Mouse (Mus musculus): ENCODE measurements at regions not wholly inside any gene's neighbourhood (a gene's known extent, or its start where the extent isn't known, plus 50 kb on each side); places are given as distances from the start of the nearest gene placed in this dataset.

- Histone ChIP-seq H3K36me3 (ENCODE audit: control insufficient read depth, insufficient read depth) (no peaks in the 10 kb centered on the region), H3K4me3 (ENCODE audit: low read depth, low read length) (no peak overlapping the region), H3K4me1 (ENCODE audit: control insufficient read depth, low read depth, low read length) (no peaks in the 10 kb centered on the region), H3K27ac (ENCODE audit: low read length) (no peak overlapping the region), H3K27me3 (ENCODE audit: control insufficient read depth, insufficient read depth, low read depth, low read length) (no peaks in the 10 kb centered on the region), H3K4me2 (ENCODE audit: low read depth, low read length) (no peak overlapping the region), H3K9ac (ENCODE audit: low read depth, low read length) (no peak overlapping the region), H3K9me3 (replicated peaks; ENCODE audit: control insufficient read depth, low read length) (no peaks in the 10 kb centered on the region)
- ATAC-seq (ENCODE audit: low read depth), result no peak
- WGBS (ENCODE audit: insufficient replicate concordance), result 79% methylated on average over 7 of the region's 7 CpGs
These were observed 329.4 kb downstream of the Gm11361 start for GRCm38 (mm10) chr13:28586693-28587092.

DNA sequence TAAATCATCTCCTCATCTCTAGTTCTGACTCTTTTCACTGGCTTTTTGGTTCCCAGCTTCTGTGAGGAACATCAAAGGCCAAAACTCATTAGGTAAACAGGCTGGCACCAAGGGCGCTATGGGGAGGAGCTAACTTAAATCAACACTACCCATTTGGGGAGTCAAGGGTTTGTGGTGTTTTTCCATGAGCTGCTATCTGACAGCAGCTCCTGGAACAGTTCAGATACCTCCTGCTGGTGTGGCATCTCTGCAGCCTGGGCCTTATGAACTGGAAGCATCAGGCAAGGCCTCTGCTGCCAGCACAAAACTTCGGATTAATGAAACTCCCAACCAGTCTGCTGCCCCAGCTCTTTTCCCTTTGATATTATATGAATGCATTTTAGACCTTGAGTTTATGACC, 328.8 kb downstream of the Gm11361 start:
- Histone ChIP-seq H3K4me3 (ENCODE audit: low read depth, low read length) (no peak overlapping the region), H3K27me3 (ENCODE audit: control insufficient read depth, insufficient read depth, low read depth, low read length) (no peaks in the 10 kb centered on the region), H3K9ac (ENCODE audit: low read depth, low read length) (no peak overlapping the region), H3K27ac (ENCODE audit: low read length) (no peak overlapping the region), H3K4me2 (ENCODE audit: low read depth, low read length) (no peak overlapping the region), H3K36me3 (ENCODE audit: control insufficient read depth, insufficient read depth) (no peaks in the 10 kb centered on the region), H3K9me3 (replicated peaks; ENCODE audit: control insufficient read depth, low read length) (no peaks in the 10 kb centered on the region), H3K4me1 (ENCODE audit: control insufficient read depth, low read depth, low read length) (no peaks in the 10 kb centered on the region)
- ATAC-seq (ENCODE audit: low read depth), result no peak
- 53% methylated on average over 2 of the region's 2 CpGs for WGBS (ENCODE audit: insufficient replicate concordance)

DNA sequence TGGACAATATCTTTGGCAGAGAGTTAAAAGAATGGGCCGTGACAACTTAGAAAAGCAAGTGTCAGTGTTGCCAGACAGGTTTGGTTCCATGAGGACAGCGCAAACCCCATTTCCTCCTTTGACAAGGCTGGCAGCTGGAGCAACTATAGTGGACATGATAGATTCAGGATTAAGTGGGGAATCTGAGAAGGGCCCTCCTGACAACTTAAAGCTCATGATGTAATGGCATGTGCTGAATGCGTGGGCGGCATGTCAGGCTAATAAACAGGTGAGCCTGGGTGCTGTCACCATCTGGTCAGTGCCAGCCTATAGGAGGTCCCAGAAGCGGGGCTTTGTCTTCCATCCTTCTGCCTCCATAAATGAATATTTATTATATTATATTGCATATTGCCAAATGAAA, 326.3 kb downstream of the Gm11361 start:
- WGBS (ENCODE audit: insufficient replicate concordance), result 66% methylated on average over 5 of the region's 5 CpGs
- H3K27ac ChIP-seq (ENCODE audit: low read length), result no peak overlapping the region
- H3K4me1 ChIP-seq (ENCODE audit: control insufficient read depth, low read depth, low read length), result no peaks in the 10 kb centered on the region

GRCm38 (mm10) chr13:28575202-28575851, 318.0 kb downstream of the Gm11361 start:
- ATAC-seq (ENCODE audit: low read depth), result no peak

More for the DNA sequence above, 326.3 kb downstream of the Gm11361 start:
- Histone ChIP-seq H3K27me3 (ENCODE audit: control insufficient read depth, insufficient read depth, low read depth, low read length) (no peaks in the 10 kb centered on the region), H3K4me3 (ENCODE audit: low read depth, low read length) (no peak overlapping the region), H3K36me3 (ENCODE audit: control insufficient read depth, insufficient read depth) (no peaks in the 10 kb centered on the region), H3K9me3 (replicated peaks; ENCODE audit: control insufficient read depth, low read length) (no peaks in the 10 kb centered on the region), H3K9ac (ENCODE audit: low read depth, low read length) (no peak overlapping the region), H3K4me2 (ENCODE audit: low read depth, low read length) (no peak overlapping the region)
- ATAC-seq (ENCODE audit: low read depth), result no peak

GRCm38 (mm10) chr13:28573364-28573763, 316.0 kb downstream of the Gm11361 start:
- Histone ChIP-seq H3K4me1 (ENCODE audit: control insufficient read depth, low read depth, low read length) (no peaks in the 10 kb centered on the region), H3K4me3 (ENCODE audit: low read depth, low read length) (no peak overlapping the region), H3K36me3 (ENCODE audit: control insufficient read depth, insufficient read depth) (no peaks in the 10 kb centered on the region), H3K9me3 (replicated peaks; ENCODE audit: control insufficient read depth, low read length) (no peaks in the 10 kb centered on the region), H3K4me2 (ENCODE audit: low read depth, low read length) (no peak overlapping the region), H3K27ac (ENCODE audit: low read length) (no peak overlapping the region), H3K27me3 (ENCODE audit: control insufficient read depth, insufficient read depth, low read depth, low read length) (no peaks in the 10 kb centered on the region), H3K9ac (ENCODE audit: low read depth, low read length) (no peak overlapping the region)
- no peak for ATAC-seq (ENCODE audit: low read depth)
- WGBS (ENCODE audit: insufficient replicate concordance), result 90% methylated on average over 1 of the region's 1 CpGs

More at GRCm38 (mm10) chr13:28575202-28575851, 318.0 kb downstream of the Gm11361 start:
- Histone ChIP-seq H3K27me3 (ENCODE audit: control insufficient read depth, insufficient read depth, low read depth, low read length) (no peaks in the 10 kb centered on the region), H3K9me3 (replicated peaks; ENCODE audit: control insufficient read depth, low read length) (no peaks in the 10 kb centered on the region), H3K9ac (ENCODE audit: low read depth, low read length) (no peak overlapping the region), H3K36me3 (ENCODE audit: control insufficient read depth, insufficient read depth) (no peaks in the 10 kb centered on the region), H3K27ac (ENCODE audit: low read length) (no peak overlapping the region), H3K4me2 (ENCODE audit: low read depth, low read length) (no peak overlapping the region), H3K4me3 (ENCODE audit: low read depth, low read length) (no peak overlapping the region), H3K4me1 (ENCODE audit: control insufficient read depth, low read depth, low read length) (no peaks in the 10 kb centered on the region)
- WGBS (ENCODE audit: insufficient replicate concordance), result 44% methylated on average over 9 of the region's 9 CpGs

DNA sequence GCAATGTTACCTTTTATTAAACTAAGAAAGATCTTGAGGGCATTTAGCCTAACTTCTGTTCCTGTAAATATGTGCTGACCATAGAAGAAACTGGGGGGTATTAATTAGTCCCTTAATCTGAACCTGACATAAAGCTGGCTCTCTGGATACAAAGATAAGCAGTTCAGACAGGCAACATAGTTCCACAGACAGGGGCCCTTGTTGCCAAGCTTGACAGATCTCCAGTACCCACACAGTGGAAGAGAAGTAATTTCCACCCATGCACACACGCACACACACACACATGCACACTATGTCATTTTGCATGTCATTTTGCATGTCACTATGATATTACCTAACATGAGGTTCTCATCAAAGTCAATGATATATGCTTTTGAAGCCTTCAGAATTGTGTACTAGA, 315.1 kb downstream of the Gm11361 start:
- no peak overlapping the region for H3K9ac ChIP-seq (ENCODE audit: low read depth, low read length)
- H3K27ac ChIP-seq (ENCODE audit: low read length), result no peak overlapping the region
- no peak overlapping the region for H3K4me3 ChIP-seq (ENCODE audit: low read depth, low read length)
- peak; percentile 55 for ATAC-seq (ENCODE audit: low read depth)
- 44% methylated on average over 1 of the region's 1 CpGs for WGBS (ENCODE audit: insufficient replicate concordance)
- H3K36me3 ChIP-seq (ENCODE audit: control insufficient read depth, insufficient read depth), result no peaks in the 10 kb centered on the region
- H3K9me3 ChIP-seq (replicated peaks; ENCODE audit: control insufficient read depth, low read length), result no peaks in the 10 kb centered on the region
- H3K27me3 ChIP-seq (ENCODE audit: control insufficient read depth, insufficient read depth, low read depth, low read length), result no peaks in the 10 kb centered on the region
- H3K4me1 ChIP-seq (ENCODE audit: control insufficient read depth, low read depth, low read length), result no peaks in the 10 kb centered on the region
- H3K4me2 ChIP-seq (ENCODE audit: low read depth, low read length), result no peak overlapping the region

DNA sequence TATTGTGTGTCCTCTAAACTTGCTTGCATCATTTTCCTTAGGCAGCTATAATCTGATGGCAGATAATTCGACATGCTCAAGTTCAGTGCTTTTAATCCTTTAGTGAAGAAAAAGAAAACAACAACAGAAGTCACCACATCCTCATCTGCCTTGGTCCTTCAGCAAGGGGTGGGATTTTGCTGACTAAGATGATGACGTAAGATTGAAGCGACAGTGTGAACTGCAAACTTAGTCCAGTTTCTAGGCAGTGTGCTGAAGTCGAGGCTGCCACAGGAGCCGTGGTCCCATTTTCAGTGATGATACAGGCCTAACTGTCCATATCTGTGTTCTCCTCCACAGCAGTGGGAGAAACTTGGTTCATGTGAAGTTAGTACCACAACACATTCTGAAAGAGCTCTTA, 314.4 kb downstream of the Gm11361 start:
- Histone ChIP-seq H3K9me3 (replicated peaks; ENCODE audit: control insufficient read depth, low read length) (no peaks in the 10 kb centered on the region), H3K4me1 (ENCODE audit: control insufficient read depth, low read depth, low read length) (no peaks in the 10 kb centered on the region), H3K4me2 (ENCODE audit: low read depth, low read length) (no peak overlapping the region), H3K27me3 (ENCODE audit: control insufficient read depth, insufficient read depth, low read depth, low read length) (no peaks in the 10 kb centered on the region), H3K36me3 (ENCODE audit: control insufficient read depth, insufficient read depth) (no peaks in the 10 kb centered on the region), H3K27ac (ENCODE audit: low read length) (no peak overlapping the region), H3K4me3 (ENCODE audit: low read depth, low read length) (no peak overlapping the region), H3K9ac (ENCODE audit: low read depth, low read length) (no peak overlapping the region)
- no peak for ATAC-seq (ENCODE audit: low read depth)
- WGBS (ENCODE audit: insufficient replicate concordance), result 52% methylated on average over 5 of the region's 5 CpGs

GRCm38 (mm10) chr13:28563585-28563984, 306.3 kb downstream of the Gm11361 start:
- Histone ChIP-seq H3K4me3 (ENCODE audit: low read depth, low read length) (no peak overlapping the region), H3K9me3 (replicated peaks; ENCODE audit: control insufficient read depth, low read length) (no peaks in the 10 kb centered on the region), H3K36me3 (ENCODE audit: control insufficient read depth, insufficient read depth) (no peaks in the 10 kb centered on the region), H3K4me1 (ENCODE audit: control insufficient read depth, low read depth, low read length) (no peaks in the 10 kb centered on the region), H3K4me2 (ENCODE audit: low read depth, low read length) (no peak overlapping the region), H3K27ac (ENCODE audit: low read length) (no peak overlapping the region), H3K9ac (ENCODE audit: low read depth, low read length) (no peak overlapping the region), H3K27me3 (ENCODE audit: control insufficient read depth, insufficient read depth, low read depth, low read length) (no peaks in the 10 kb centered on the region)
- 56% methylated on average over 2 of the region's 2 CpGs for WGBS (ENCODE audit: insufficient replicate concordance)
- no peak for ATAC-seq (ENCODE audit: low read depth)

DNA sequence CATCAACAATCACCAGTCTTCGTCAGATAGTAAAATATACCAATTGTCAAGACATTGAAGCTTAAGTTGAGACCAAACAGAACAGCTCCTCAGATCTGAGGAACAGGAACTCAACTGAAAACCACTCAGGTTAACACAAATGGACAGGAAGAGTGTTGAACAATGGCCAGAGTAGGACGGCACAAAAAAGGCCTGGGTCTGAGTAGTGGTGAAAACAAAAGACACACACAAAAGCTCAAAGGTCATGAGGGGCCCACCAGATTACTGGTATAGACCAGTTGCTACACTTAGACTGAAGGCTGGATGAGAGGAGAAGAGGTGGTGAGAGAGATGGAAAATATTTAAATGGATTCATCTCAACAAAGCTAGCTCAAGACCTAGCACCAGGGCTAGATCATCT, 302.8 kb downstream of the Gm11361 start:
- no peaks in the 10 kb centered on the region for H3K27me3 ChIP-seq (ENCODE audit: control insufficient read depth, insufficient read depth, low read depth, low read length)
- no peak overlapping the region for H3K27ac ChIP-seq (ENCODE audit: low read length)
- H3K36me3 ChIP-seq (ENCODE audit: control insufficient read depth, insufficient read depth), result no peaks in the 10 kb centered on the region
- no peak overlapping the region for H3K4me2 ChIP-seq (ENCODE audit: low read depth, low read length)
- H3K9me3 ChIP-seq (replicated peaks; ENCODE audit: control insufficient read depth, low read length), result no peaks in the 10 kb centered on the region
- H3K4me1 ChIP-seq (ENCODE audit: control insufficient read depth, low read depth, low read length), result peaks cover 10% of the 10 kb centered on the region
- H3K4me3 ChIP-seq (ENCODE audit: low read depth, low read length), result no peak overlapping the region
- no peak for ATAC-seq (ENCODE audit: low read depth)
- 66% methylated on average over 2 of the region's 2 CpGs for WGBS (ENCODE audit: insufficient replicate concordance)
- H3K9ac ChIP-seq (ENCODE audit: low read depth, low read length), result no peak overlapping the region
